Mouse (Mus musculus): ENCODE data around the gene Wnt16. TPM values are rescaled to one million over a fixed set of nuclear protein-coding genes. Genes with fewer than 3 reads are reported as not detected.

Gene Wnt16
- total and polyA plus RNA-seq, 3 experiments = 0.49 to 0.80 (median 0.70) TPM

DNA sequence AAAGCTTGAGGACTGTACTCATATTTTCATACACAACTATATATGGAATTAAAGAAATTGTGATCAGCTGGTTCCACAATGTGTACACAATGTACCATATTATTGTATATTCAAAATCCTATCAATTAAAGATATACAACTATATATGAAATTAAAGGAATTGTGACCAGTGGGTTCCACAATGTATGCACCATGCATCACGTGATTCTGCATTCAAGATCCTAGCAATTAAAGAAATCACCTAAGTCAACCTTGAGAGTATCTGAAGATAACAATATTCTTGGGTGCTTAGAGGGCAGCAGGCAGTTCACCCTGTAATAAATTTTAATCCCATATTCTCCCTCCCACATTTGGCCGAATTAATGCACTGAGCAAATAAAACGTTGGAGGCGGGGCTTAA is 22.0 kb upstream of the Wnt16 start:
- H3K9ac ChIP-seq (ENCODE audit: low read depth, low read length) = no peak overlapping the region
- no peaks in the 10 kb centered on the region for H3K79me2 ChIP-seq (replicated peaks; ENCODE audit: control insufficient read depth, insufficient read depth, low read length)
- H3K4me1 ChIP-seq (ENCODE audit: control insufficient read depth, insufficient read depth, low read length) = peaks cover 1% of the 10 kb centered on the region
- no peak for TF ChIP-seq EP300 (IDR thresholded peaks at IDR 0.05; ENCODE audit: insufficient read depth, low read depth, low read length)
- no peak for TF ChIP-seq POLR2A (IDR thresholded peaks at IDR 0.05; ENCODE audit: insufficient read depth, low read depth, low read length)
- TF ChIP-seq CTCF (IDR thresholded peaks at IDR 0.05) = no peak
- H3K27me3 ChIP-seq (ENCODE audit: control insufficient read depth, insufficient read depth, low read length) = no peaks in the 10 kb centered on the region
- no peak for DNase-seq
- intact Hi-C loops (cut with DNase I) = no loop called here
- 82% methylated on average over 4 of the region's 4 CpGs for WGBS
- H3K27ac ChIP-seq = no peak overlapping the region
- no peak overlapping the region for H3K4me3 ChIP-seq
- peaks cover 2% of the 10 kb centered on the region; the same call in 1 of the 2 replicates for H3K36me3 ChIP-seq (ENCODE audit: control insufficient read depth, insufficient read depth, low read length)

DNA sequence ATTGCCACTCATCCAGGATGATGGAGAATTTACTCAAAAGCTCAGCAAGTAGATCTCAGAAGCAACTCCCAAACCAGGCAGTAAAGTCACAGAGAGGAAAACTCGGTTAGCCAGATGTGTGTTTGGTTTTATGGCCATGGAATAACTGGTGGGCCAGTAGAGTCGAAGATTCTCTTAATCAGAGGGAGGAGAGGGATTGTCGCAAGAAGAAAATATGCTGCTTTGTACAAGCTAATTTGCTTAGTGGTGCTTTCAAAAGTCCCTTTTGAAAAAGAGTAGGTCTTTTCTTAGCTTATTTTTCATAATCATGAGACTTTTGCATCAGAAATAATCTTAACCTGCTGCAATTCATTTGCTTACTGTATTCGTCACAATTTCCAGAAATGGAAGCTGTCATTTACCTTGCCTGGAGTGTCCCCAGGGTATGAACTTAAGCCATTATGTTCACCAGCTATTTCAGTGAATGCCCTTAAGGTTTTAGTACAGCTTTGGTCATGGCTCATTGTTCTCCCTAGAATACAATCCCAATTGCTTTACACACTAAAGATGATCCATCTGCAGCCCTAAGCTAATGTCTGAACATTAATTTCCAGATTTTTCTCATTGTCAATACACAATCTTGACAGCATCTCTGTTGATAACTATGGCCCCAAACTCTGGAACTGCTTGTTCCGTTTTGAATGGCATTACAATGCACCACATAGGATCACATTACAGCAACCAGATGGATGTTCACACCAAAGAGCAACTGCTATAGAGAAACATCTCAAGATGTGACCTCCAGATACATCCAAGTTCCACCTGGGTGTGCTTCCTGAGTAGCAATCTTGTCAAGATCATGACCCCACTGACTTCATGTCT is 20.0 kb upstream of the Wnt16 start:
- Histone ChIP-seq H3K79me2 (replicated peaks; ENCODE audit: control insufficient read depth, insufficient read depth, low read length) (no peaks in the 10 kb centered on the region), H3K27me3 (ENCODE audit: control insufficient read depth, insufficient read depth, low read length) (no peaks in the 10 kb centered on the region), H3K36me3 (ENCODE audit: control insufficient read depth, insufficient read depth, low read length) (peaks cover 2% of the 10 kb centered on the region; the same call in 1 of the 2 replicates), H3K9ac (ENCODE audit: low read depth, low read length) (no peak overlapping the region), H3K27ac (no peak overlapping the region), H3K4me3 (no peak overlapping the region), H3K4me1 (ENCODE audit: control insufficient read depth, insufficient read depth, low read length) (peaks cover 1% of the 10 kb centered on the region)
- DNase-seq = no peak
- intact Hi-C loops (cut with DNase I) = no loop called here
- TF ChIP-seq CTCF (IDR thresholded peaks at IDR 0.05) (no peak), EP300 (IDR thresholded peaks at IDR 0.05; ENCODE audit: insufficient read depth, low read depth, low read length) (no peak), POLR2A (IDR thresholded peaks at IDR 0.05; ENCODE audit: insufficient read depth, low read depth, low read length) (no peak)
- WGBS = 82% methylated on average over 5 of the region's 5 CpGs

DNA sequence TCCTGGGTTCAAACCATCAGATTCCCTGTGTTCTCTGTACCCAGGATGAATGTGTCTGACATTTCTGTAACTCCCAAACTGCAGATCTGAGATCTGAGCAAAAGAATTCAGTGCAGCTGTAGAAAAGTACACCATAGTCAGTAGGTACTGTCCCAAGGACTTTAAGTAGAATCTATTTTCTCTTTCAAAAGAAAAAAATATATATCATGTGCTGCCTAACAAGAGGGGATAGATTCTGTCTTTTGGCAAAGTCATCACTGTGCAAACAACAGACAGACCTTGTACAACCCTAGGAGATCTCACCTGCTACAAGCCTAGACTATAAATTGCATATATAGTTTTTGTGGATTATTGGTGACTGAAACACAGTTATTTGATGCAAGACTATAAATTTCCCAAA is 19.4 kb upstream of the Wnt16 start:
- Histone ChIP-seq H3K27me3 (ENCODE audit: control insufficient read depth, insufficient read depth, low read length) (no peaks in the 10 kb centered on the region), H3K27ac (no peak overlapping the region), H3K9ac (ENCODE audit: low read depth, low read length) (no peak overlapping the region), H3K4me3 (no peak overlapping the region), H3K36me3 (ENCODE audit: control insufficient read depth, insufficient read depth, low read length) (peaks cover 2% of the 10 kb centered on the region; the same call in 1 of the 2 replicates), H3K79me2 (replicated peaks; ENCODE audit: control insufficient read depth, insufficient read depth, low read length) (no peaks in the 10 kb centered on the region), H3K4me1 (ENCODE audit: control insufficient read depth, insufficient read depth, low read length) (peaks cover 1% of the 10 kb centered on the region)
- DNase-seq = no peak
- intact Hi-C loops (cut with DNase I) = no loop called here
- no peak for TF ChIP-seq EP300 (IDR thresholded peaks at IDR 0.05; ENCODE audit: insufficient read depth, low read depth, low read length)
- no peak for TF ChIP-seq POLR2A (IDR thresholded peaks at IDR 0.05; ENCODE audit: insufficient read depth, low read depth, low read length)
- TF ChIP-seq CTCF (IDR thresholded peaks at IDR 0.05) = no peak

DNA sequence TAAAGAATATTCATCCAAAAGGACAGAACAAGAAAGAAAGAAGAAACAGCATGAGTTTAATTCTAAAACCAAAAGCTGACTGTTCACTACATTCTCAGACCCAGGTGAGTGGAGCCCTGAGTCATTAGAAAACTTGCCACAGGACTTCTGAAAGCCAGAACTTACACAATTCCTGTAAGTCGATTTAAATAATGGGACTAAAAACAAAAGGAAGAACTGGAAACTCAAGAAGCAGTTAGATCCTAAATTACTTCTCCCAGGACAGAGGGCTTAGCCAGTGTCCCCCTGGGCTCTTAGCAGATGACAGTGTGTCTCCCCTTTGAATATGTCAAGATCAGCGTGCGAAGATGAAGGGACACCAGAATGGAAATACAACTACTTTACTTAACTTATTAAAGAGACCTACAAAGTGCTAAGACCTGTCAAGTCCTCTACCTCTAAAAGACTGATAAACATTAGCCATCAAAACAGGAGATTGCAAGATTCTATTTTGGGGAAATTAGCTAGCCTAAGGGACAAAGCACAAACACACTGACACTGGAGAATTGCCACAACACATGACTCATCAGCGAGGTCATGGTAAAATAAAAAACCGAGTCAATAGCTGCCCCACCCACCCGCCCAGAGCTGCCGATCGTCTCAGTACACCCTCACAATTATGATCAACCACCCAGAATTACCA is 18.0 kb upstream of the Wnt16 start:
- intact Hi-C loops (cut with DNase I) = no loop called here
- peaks cover 2% of the 10 kb centered on the region; the same call in 1 of the 2 replicates for H3K36me3 ChIP-seq (ENCODE audit: control insufficient read depth, insufficient read depth, low read length)
- no peak overlapping the region for H3K9ac ChIP-seq (ENCODE audit: low read depth, low read length)
- H3K27me3 ChIP-seq (ENCODE audit: control insufficient read depth, insufficient read depth, low read length) = no peaks in the 10 kb centered on the region
- DNase-seq = peak in 1 of 2 experiments; percentile 43
- no peak overlapping the region for H3K27ac ChIP-seq
- TF ChIP-seq CTCF (IDR thresholded peaks at IDR 0.05) (no peak), POLR2A (IDR thresholded peaks at IDR 0.05; ENCODE audit: insufficient read depth, low read depth, low read length) (no peak), EP300 (IDR thresholded peaks at IDR 0.05; ENCODE audit: insufficient read depth, low read depth, low read length) (no peak)
- H3K4me1 ChIP-seq (ENCODE audit: control insufficient read depth, insufficient read depth, low read length) = peaks cover 1% of the 10 kb centered on the region
- H3K4me3 ChIP-seq = no peak overlapping the region
- H3K79me2 ChIP-seq (replicated peaks; ENCODE audit: control insufficient read depth, insufficient read depth, low read length) = no peaks in the 10 kb centered on the region
- 27% methylated on average over 8 of the region's 8 CpGs for WGBS

DNA sequence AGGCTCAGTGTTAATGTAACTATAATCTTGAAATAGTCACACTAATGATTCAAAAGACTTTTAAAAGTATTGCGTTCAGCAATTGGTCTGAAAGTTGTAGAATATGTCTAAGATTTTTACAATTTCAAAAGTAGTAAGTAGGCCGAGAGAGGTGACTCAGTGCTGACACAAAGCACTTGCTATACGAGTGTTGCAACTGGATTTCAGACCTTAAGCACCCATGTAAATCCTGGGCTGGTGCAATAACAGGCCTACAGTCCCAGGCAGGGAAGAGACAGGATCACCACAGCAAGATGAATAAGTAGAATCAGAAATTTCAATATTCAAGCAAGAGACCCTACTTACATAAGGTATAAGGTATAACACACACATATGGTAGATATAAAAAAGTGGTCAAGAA is 10.1 kb upstream of the Wnt16 start:
- Histone ChIP-seq H3K4me3 (no peak overlapping the region), H3K27ac (no peak overlapping the region)
- 95% methylated on average over 3 of the region's 3 CpGs for WGBS

More for the DNA sequence above, 10.1 kb upstream of the Wnt16 start:
- Histone ChIP-seq H3K36me3 (ENCODE audit: control insufficient read depth, insufficient read depth, low read length) (no peaks in the 10 kb centered on the region), H3K79me2 (replicated peaks; ENCODE audit: control insufficient read depth, insufficient read depth, low read length) (no peaks in the 10 kb centered on the region), H3K27me3 (ENCODE audit: control insufficient read depth, insufficient read depth, low read length) (no peaks in the 10 kb centered on the region), H3K9ac (ENCODE audit: low read depth, low read length) (no peak overlapping the region), H3K4me1 (ENCODE audit: control insufficient read depth, insufficient read depth, low read length) (no peaks in the 10 kb centered on the region)
- intact Hi-C loops (cut with DNase I) = no loop called here
- TF ChIP-seq EP300 (IDR thresholded peaks at IDR 0.05; ENCODE audit: insufficient read depth, low read depth, low read length) (no peak), POLR2A (IDR thresholded peaks at IDR 0.05; ENCODE audit: insufficient read depth, low read depth, low read length) (no peak), CTCF (IDR thresholded peaks at IDR 0.05) (no peak)
- no peak for DNase-seq
